Mouse (Mus musculus) embryo, embryonic 9.5 days (tissue): ENCODE results near the gene Myh14.

Source experiments
- DNase-seq: peaks from one replicate; pipeline ENCODE4 v3.0.0-alpha.2; 2017; ENCODE audit errors: extremely low spot score

Gene Myh14

GRCm38 (mm10) chr7:44576333-44576844, 94.3 kb downstream of the Myh14 start:
- no peak for DNase-seq

- no peak for DNase-seq
These were observed 97.6 kb downstream of the Myh14 start for GRCm38 (mm10) chr7:44572956-44573484.

- no peak for DNase-seq
These were observed 98.4 kb downstream of the Myh14 start, which contains the start of gene Napsa for GRCm38 (mm10) chr7:44572213-44572701. Gene Napsa, plus strand, starts transcription at chr7:44572380.

GRCm38 (mm10) chr7:44571811-44572210, 98.8 kb downstream of the Myh14 start:
- no peak for DNase-seq

GRCm38 (mm10) chr7:44570989-44571388, 99.7 kb downstream of the Myh14 start:
- no peak for DNase-seq

- DNase-seq = no peak
These were observed 101.8 kb downstream of the Myh14 start for GRCm38 (mm10) chr7:44568803-44569202.

GRCm38 (mm10) chr7:44565414-44565813, 105.2 kb downstream of the Myh14 start:
- DNase-seq = no peak

GRCm38 (mm10) chr7:44564486-44564885, 106.2 kb downstream of the Myh14 start:
- no peak for DNase-seq

GRCm38 (mm10) chr7:44563284-44563683, 107.4 kb downstream of the Myh14 start:
- DNase-seq = no peak

- peak; percentile 76 for DNase-seq
These were observed 109.9 kb downstream of the Myh14 start for GRCm38 (mm10) chr7:44560435-44561400.

- DNase-seq = no peak
These were observed 113.0 kb downstream of the Myh14 start for GRCm38 (mm10) chr7:44557629-44558028.
